In the genomic region with DNA sequence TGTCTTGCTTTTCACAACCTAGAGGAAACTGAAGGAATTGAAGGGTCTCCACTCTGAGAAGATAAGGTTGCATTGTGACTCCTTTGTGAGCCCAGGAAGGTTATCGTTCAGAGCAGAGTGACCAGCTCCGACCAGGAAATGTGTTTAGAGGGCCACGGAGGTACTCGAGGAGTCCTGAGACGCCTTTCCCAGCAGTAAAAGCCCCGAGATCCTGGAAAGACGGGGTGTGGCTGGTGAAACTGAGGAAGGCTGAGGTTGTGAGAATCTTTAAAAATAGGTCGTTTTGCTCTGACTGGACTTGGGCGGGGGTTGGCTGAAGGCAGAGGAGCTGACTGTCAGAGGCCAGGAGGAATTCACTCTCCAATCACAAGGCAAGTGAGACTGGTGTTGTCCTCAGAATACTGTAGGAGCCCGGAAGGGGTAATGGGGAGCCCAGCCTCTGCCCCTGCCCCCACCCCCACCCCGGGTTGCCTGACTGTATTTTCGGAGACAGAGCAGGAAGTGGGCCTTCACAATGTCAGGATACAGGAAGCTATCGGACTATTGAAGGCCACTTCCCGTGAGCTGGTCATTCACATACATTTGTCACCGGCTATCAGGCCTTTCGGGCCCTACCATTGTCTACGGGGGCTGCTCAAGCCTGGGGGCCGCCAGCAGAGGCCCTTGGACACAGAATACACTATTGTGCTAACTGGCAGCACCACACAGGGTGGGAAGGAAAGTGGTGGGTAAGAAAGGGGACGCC, we compare ENCODE assay signal across 10 mouse cellular contexts. TPM values are rescaled to one million over a fixed set of nuclear protein-coding genes. Genes with fewer than 3 reads are reported as not detected.
DNase-seq lines count a peak whose midpoint lies in the region; ATAC-seq and TF ChIP-seq lines count a peak whose summit lies in the region.
"Had no signal": no experiment of that assay in that cellular context is flagged by ENCODE, and none has a peak within 500 bp of the region (broad histone marks: within the 10 kb centered on the region; RNA-seq: fewer than 3 reads in every experiment).

No protein-coding gene starts in this region.

- H3K4me1 ChIP-seq in liver, adult 2 months (ENCODE audit: control insufficient read depth, insufficient read depth, low read length), result peaks cover 3% of the 10 kb centered on the region; the same call in 1 of the 2 replicates
- peaks cover 33% of the 10 kb centered on the region for H3K4me1 ChIP-seq in heart, embryonic 13.5 days
- H3K4me1 ChIP-seq: neural tube, embryonic 12.5 days had no signal

- WGBS in liver, adult 2 months, result 60% methylated on average over 19 of the region's 19 CpGs
- 47% methylated on average over 19 of the region's 19 CpGs for WGBS in heart, embryonic 13.5 days

- peak; percentile 43; the same call in 1 of the 2 replicates for ATAC-seq in heart, embryonic 13.5 days (ENCODE audit: extremely low read depth, insufficient number of reproducible peaks, low FRiP score, low TSS enrichment)

- no peaks in the 10 kb centered on the region for H3K36me3 ChIP-seq in liver, adult 2 months (ENCODE audit: control insufficient read depth, insufficient read depth, low read length)
- no peaks in the 10 kb centered on the region for H3K36me3 ChIP-seq in heart, embryonic 13.5 days
- H3K36me3 ChIP-seq: forebrain, embryonic 12.5 days; neural tube, embryonic 12.5 days had no signal

- H3K9ac ChIP-seq in liver, adult 2 months (ENCODE audit: low read depth, low read length), result no peak overlapping the region; the same call in 1 of the 2 replicates
- peak overlapping the region; percentile 37; the same call in 1 of the 2 replicates for H3K9ac ChIP-seq in heart, embryonic 13.5 days
- H3K9ac ChIP-seq: forebrain, embryonic 12.5 days; neural tube, embryonic 12.5 days had no signal

- no peak for TF ChIP-seq CTCF in liver, adult 2 months (IDR thresholded peaks at IDR 0.05; ENCODE audit: low read depth, low read length)

- H3K9me3 ChIP-seq in heart, embryonic 13.5 days, result no peaks in the 10 kb centered on the region
- H3K9me3 ChIP-seq: forebrain, embryonic 12.5 days; neural tube, embryonic 12.5 days had no signal

- peak overlapping the region; percentile 13; the same call in 1 of the 2 replicates for H3K4me2 ChIP-seq in heart, embryonic 13.5 days
- H3K4me2 ChIP-seq: forebrain, embryonic 12.5 days; neural tube, embryonic 12.5 days had no signal

- no peak for DNase-seq in liver, adult 2 months (ENCODE audit: extremely low read depth, low read depth, low spot score)
- DNase-seq in liver, result no peak
- peak; percentile 20 to 65 for DNase-seq in kidney, postnatal 25 days
- DNase-seq in mesoderm, embryonic 11.5 days (ENCODE audit: low read depth, low spot score), result peak; percentile 21
- no peak for DNase-seq in layer of hippocampus, adult 8-10 months (ENCODE audit: low spot score in 2 of 2)
- no peak for DNase-seq in cerebellum, postnatal 14 days
- DNase-seq in thymus, postnatal 14 days, result no peak

- H3K79me2 ChIP-seq in liver, adult 2 months (ENCODE audit: control insufficient read depth, insufficient read depth, low read length), result no peaks in the 10 kb centered on the region

- no peak overlapping the region for H3K4me3 ChIP-seq in liver, adult 2 months (ENCODE audit: insufficient read depth, low read depth, low read length)
- H3K4me3 ChIP-seq in heart, embryonic 13.5 days, result no peak overlapping the region
- H3K4me3 ChIP-seq: forebrain, embryonic 12.5 days; neural tube, embryonic 12.5 days had no signal

- no peak for TF ChIP-seq POLR2A in liver, adult 2 months (IDR thresholded peaks at IDR 0.05; ENCODE audit: extremely low read depth, insufficient read depth, low read length)

- H3K27me3 ChIP-seq in liver, adult 2 months (ENCODE audit: control insufficient read depth, insufficient read depth, low read length), result no peaks in the 10 kb centered on the region
- 0 out of 2 replicates have a peak, but pooled peaks cover 6% of the 10 kb centered on the region for H3K27me3 ChIP-seq in heart, embryonic 13.5 days (replicated peaks)
- H3K27me3 ChIP-seq: forebrain, embryonic 12.5 days had no signal

- H3K27ac ChIP-seq in liver, adult 2 months (replicated peaks; ENCODE audit: insufficient read depth, low read depth, low read length), result peak overlapping the region; percentile 92
- H3K27ac ChIP-seq in heart, embryonic 13.5 days (replicated peaks), result peak overlapping the region; percentile 78
- H3K27ac ChIP-seq: forebrain, embryonic 12.5 days; neural tube, embryonic 12.5 days had no signal

RNA-seq across cellular contexts. Expression of gene Smim12, which starts 20.0 kb away (rescaled TPM):
- 24.4 and 27.1 TPM in 2 replicates for total RNA-seq in liver, adult 2 months (2014; rRNA removed)
- polyA plus RNA-seq in liver, adult 2 months (2012; rRNA removed), result 24.1 and 32.3 TPM in 2 replicates
- polyA plus RNA-seq in heart, embryonic 13.5 days (2015; fragmentation: Nextera tagmentation; extraction: Ambion mirVana), result 57.3 and 61.5 TPM in 2 replicates
- 10 to 100 TPM; 53.6 to 54.6 (median 54.1) TPM for total RNA-seq in layer of hippocampus, adult 8-10 months (2022)

RNA-seq across cellular contexts. Expression of gene Gja4, which starts 50.2 kb away (rescaled TPM):
- total RNA-seq in liver, adult 2 months (2014; rRNA removed), result 1.5 and 1.9 TPM in 2 replicates
- polyA plus RNA-seq in liver, adult 2 months (2012; rRNA removed), result 8.0 and 8.8 TPM in 2 replicates
- 29.5 and 32.9 TPM in 2 replicates for polyA plus RNA-seq in heart, embryonic 13.5 days (2015; fragmentation: Nextera tagmentation; extraction: Ambion mirVana)
- 1 to 10 TPM; 1.6 to 4.4 (median 3.2) TPM for total RNA-seq in layer of hippocampus, adult 8-10 months (2022)

Comparison
In these comparisons a context has a peak if more than half of its experiments do, and no peak if none do; other contexts are left out.
1. DNase-seq: peak in kidney, postnatal 25 days (2 of 2) and mesoderm, embryonic 11.5 days (single experiment); none in liver, adult 2 months (single experiment), liver (single experiment), layer of hippocampus, adult 8-10 months (0 of 2), cerebellum, postnatal 14 days (0 of 2) and thymus, postnatal 14 days (single experiment).